Mouse (Mus musculus): ENCODE measurements around the gene Uox. TPM values are rescaled to one million over a fixed set of nuclear protein-coding genes. Genes with fewer than 3 reads are reported as not detected.

The Uox gene
- polyA plus RNA-seq, 1 experiment, result not detected

- Histone ChIP-seq H3ac (ENCODE audit: control insufficient read depth, insufficient read length) (no peak overlapping the region), H3K4me2 (ENCODE audit: low read depth) (no peak overlapping the region), H3K79me2 (ENCODE audit: control insufficient read depth, insufficient read depth) (no peaks in the 10 kb centered on the region), H3K4me3 (no peak overlapping the region), H3K27me3 (ENCODE audit: control insufficient read depth, insufficient read depth, insufficient read length) (no peaks in the 10 kb centered on the region), H3K36me3 (ENCODE audit: control insufficient read depth, insufficient read depth) (no peaks in the 10 kb centered on the region)
- TF ChIP-seq POLR2AphosphoS2 (IDR thresholded peaks at IDR 0.05; ENCODE audit: insufficient read length, low read depth) (no peak), SRF (IDR thresholded peaks at IDR 0.05; ENCODE audit: control insufficient read depth, insufficient read length, low read depth) (no peak), POLR2A (IDR thresholded peaks at IDR 0.05; ENCODE audit: insufficient read length, low read depth) (no peak), TCF12 (IDR thresholded peaks at IDR 0.05; ENCODE audit: insufficient read depth, poor library complexity, severe bottlenecking) (no peak), MAX (IDR thresholded peaks at IDR 0.05; ENCODE audit: low read depth) (no peak), USF1 (IDR thresholded peaks at IDR 0.05; ENCODE audit: low read depth) (no peak), CEBPB (IDR thresholded peaks at IDR 0.05; ENCODE audit: insufficient read depth, poor library complexity, severe bottlenecking) (no peak), TCF3 (IDR thresholded peaks at IDR 0.05; ENCODE audit: insufficient read length, low read depth) (no peak), MYOG (IDR thresholded peaks at IDR 0.05; ENCODE audit: control insufficient read depth in 1 of 3, insufficient read depth in 1 of 3, insufficient read length in 2 of 3, low read depth in 2 of 3) (no peak), MYOD1 (IDR thresholded peaks at IDR 0.05; ENCODE audit: control insufficient read depth in 1 of 3, insufficient read length in 2 of 3, low read depth in 2 of 3) (no peak), E2F4 (IDR thresholded peaks at IDR 0.05; ENCODE audit: insufficient read depth) (no peak)
Observed at GRCm38 (mm10) chr3:146611261-146611660, 41.0 kb downstream of the Uox start.

DNA sequence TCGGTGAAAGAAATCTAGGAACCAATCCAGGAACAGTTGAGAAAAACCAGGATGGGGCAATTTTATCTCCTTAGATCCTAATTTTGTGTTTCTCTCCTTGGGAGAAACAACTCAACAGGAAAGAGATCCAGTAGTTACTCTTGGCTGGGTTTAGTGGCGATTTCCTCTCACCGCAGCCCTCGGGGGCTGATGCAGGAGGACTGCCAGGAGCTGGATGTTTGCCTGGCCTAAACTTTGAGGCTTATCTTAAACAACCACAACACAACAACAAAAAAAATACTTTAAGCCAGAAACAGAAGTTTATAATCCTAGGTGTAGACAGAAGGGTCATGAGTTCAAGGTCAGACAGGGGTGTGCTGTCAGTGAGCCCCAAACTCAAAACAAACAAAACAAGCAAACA lies 41.6 kb downstream of the Uox start:
- Histone ChIP-seq H3K36me3 (ENCODE audit: control insufficient read depth, insufficient read depth) (no peaks in the 10 kb centered on the region), H3ac (ENCODE audit: control insufficient read depth, insufficient read length) (no peak overlapping the region), H3K79me2 (ENCODE audit: control insufficient read depth, insufficient read depth) (no peaks in the 10 kb centered on the region), H3K4me3 (no peak overlapping the region), H3K4me2 (ENCODE audit: low read depth) (no peak overlapping the region), H3K27me3 (ENCODE audit: control insufficient read depth, insufficient read depth, insufficient read length) (no peaks in the 10 kb centered on the region)
- TF ChIP-seq MYOD1 (IDR thresholded peaks at IDR 0.05; ENCODE audit: control insufficient read depth in 1 of 3, insufficient read length in 2 of 3, low read depth in 2 of 3), result no peak
- TF ChIP-seq MAX (IDR thresholded peaks at IDR 0.05; ENCODE audit: low read depth), result no peak
- TF ChIP-seq CEBPB (IDR thresholded peaks at IDR 0.05; ENCODE audit: insufficient read depth, poor library complexity, severe bottlenecking), result no peak
- TF ChIP-seq POLR2A (IDR thresholded peaks at IDR 0.05; ENCODE audit: insufficient read length, low read depth), result no peak
- TF ChIP-seq SRF (IDR thresholded peaks at IDR 0.05; ENCODE audit: control insufficient read depth, insufficient read length, low read depth), result no peak
- no peak for TF ChIP-seq REST (IDR thresholded peaks at IDR 0.05; ENCODE audit: insufficient read depth, insufficient read length)
- TF ChIP-seq TCF12 (IDR thresholded peaks at IDR 0.05; ENCODE audit: insufficient read depth, poor library complexity, severe bottlenecking), result no peak
- TF ChIP-seq USF1 (IDR thresholded peaks at IDR 0.05; ENCODE audit: low read depth), result no peak
- TF ChIP-seq POLR2AphosphoS2 (IDR thresholded peaks at IDR 0.05; ENCODE audit: insufficient read length, low read depth), result no peak
- no peak for TF ChIP-seq TCF3 (IDR thresholded peaks at IDR 0.05; ENCODE audit: insufficient read length, low read depth)
- no peak for TF ChIP-seq MYOG (IDR thresholded peaks at IDR 0.05; ENCODE audit: control insufficient read depth in 1 of 3, insufficient read depth in 1 of 3, insufficient read length in 2 of 3, low read depth in 2 of 3)
- no peak for TF ChIP-seq E2F4 (IDR thresholded peaks at IDR 0.05; ENCODE audit: insufficient read depth)

DNA sequence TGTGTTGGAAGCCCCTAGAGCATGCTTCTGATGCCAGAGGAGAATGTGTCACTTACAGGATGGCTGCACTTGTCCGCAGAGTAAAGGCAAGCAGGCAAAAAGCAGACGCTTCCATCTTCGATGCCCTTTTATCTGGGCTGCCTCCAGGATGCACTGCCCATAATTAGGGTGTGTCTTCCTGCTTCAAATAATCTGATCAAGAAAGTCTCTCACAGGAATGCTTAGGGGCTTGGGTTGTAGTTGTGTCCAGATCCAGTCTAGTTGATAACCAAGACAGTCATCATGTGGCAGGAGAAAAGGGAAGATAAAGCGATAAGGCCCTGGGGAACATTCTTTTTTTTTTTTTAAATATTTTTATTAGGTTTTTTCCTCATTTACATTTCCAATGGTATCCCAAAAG lies 45.3 kb downstream of the Uox start, which contains the start of gene Dnase2b:
Gene Dnase2b, minus strand, starts transcription at position 101 of the 400 bp plus-strand sequence.
- H3K79me2 ChIP-seq (ENCODE audit: control insufficient read depth, insufficient read depth), result no peaks in the 10 kb centered on the region
- no peak for TF ChIP-seq MYOD1 (IDR thresholded peaks at IDR 0.05; ENCODE audit: control insufficient read depth in 1 of 3, insufficient read length in 2 of 3, low read depth in 2 of 3)
- no peak for TF ChIP-seq MAX (IDR thresholded peaks at IDR 0.05; ENCODE audit: low read depth)
- TF ChIP-seq USF1 (IDR thresholded peaks at IDR 0.05; ENCODE audit: low read depth), result no peak
- TF ChIP-seq TCF3 (IDR thresholded peaks at IDR 0.05; ENCODE audit: insufficient read length, low read depth), result no peak
- no peak for TF ChIP-seq REST (IDR thresholded peaks at IDR 0.05; ENCODE audit: insufficient read depth, insufficient read length)
- H3K4me2 ChIP-seq (ENCODE audit: low read depth), result no peak within 1 kb of the TSS
- no peak within 1 kb of the TSS for H3ac ChIP-seq (ENCODE audit: control insufficient read depth, insufficient read length)
- no peaks in the 10 kb centered on the region for H3K36me3 ChIP-seq (ENCODE audit: control insufficient read depth, insufficient read depth)
- H3K4me3 ChIP-seq, result no peak within 1 kb of the TSS
- H3K27me3 ChIP-seq (ENCODE audit: control insufficient read depth, insufficient read depth, insufficient read length), result no peaks in the 10 kb centered on the region

- TF ChIP-seq MYOG (IDR thresholded peaks at IDR 0.05; ENCODE audit: control insufficient read depth in 1 of 3, insufficient read depth in 1 of 3, insufficient read length in 2 of 3, low read depth in 2 of 3) (no peak), USF1 (IDR thresholded peaks at IDR 0.05; ENCODE audit: low read depth) (no peak), MYOD1 (IDR thresholded peaks at IDR 0.05; ENCODE audit: control insufficient read depth in 1 of 3, insufficient read length in 2 of 3, low read depth in 2 of 3) (no peak), CEBPB (IDR thresholded peaks at IDR 0.05; ENCODE audit: insufficient read depth, poor library complexity, severe bottlenecking) (no peak), POLR2AphosphoS2 (IDR thresholded peaks at IDR 0.05; ENCODE audit: insufficient read length, low read depth) (no peak), SRF (IDR thresholded peaks at IDR 0.05; ENCODE audit: control insufficient read depth, insufficient read length, low read depth) (no peak), E2F4 (IDR thresholded peaks at IDR 0.05; ENCODE audit: insufficient read depth) (no peak), MAX (IDR thresholded peaks at IDR 0.05; ENCODE audit: low read depth) (no peak), REST (IDR thresholded peaks at IDR 0.05; ENCODE audit: insufficient read depth, insufficient read length) (no peak), TCF12 (IDR thresholded peaks at IDR 0.05; ENCODE audit: insufficient read depth, poor library complexity, severe bottlenecking) (no peak)
- no peak overlapping the region for H3K4me2 ChIP-seq (ENCODE audit: low read depth)
- H3K79me2 ChIP-seq (ENCODE audit: control insufficient read depth, insufficient read depth), result no peaks in the 10 kb centered on the region
- H3K27me3 ChIP-seq (ENCODE audit: control insufficient read depth, insufficient read depth, insufficient read length), result no peaks in the 10 kb centered on the region
- H3ac ChIP-seq (ENCODE audit: control insufficient read depth, insufficient read length), result no peak overlapping the region
- no peaks in the 10 kb centered on the region for H3K36me3 ChIP-seq (ENCODE audit: control insufficient read depth, insufficient read depth)
- H3K4me3 ChIP-seq, result no peak overlapping the region
Observed at GRCm38 (mm10) chr3:146616533-146617283, 46.5 kb downstream of the Uox start.
